In the genomic region with DNA sequence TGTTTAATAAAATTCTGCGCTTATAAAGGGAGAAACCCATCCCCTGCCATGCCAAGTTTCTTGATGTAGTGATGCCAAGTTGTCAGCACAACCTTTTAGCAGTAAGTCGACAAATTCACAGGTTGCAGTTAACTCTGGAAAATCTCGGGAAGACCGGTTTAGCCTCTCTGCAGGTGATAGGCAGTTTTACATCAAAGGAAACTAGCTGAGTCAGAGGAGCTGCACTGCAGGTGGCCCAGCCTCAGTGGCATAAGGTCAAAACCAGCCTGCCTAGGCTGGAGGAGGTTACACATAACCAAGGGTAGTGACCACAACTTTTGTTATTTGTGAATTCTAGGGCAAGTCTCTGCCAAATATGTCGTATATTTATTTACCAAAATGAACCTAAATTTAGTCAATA, we compare ENCODE assay signal across 28 mouse cellular contexts. TPM values are rescaled to one million over a fixed set of nuclear protein-coding genes. Genes with fewer than 3 reads are reported as not detected.
"Had no signal": no experiment of that assay in that cellular context is flagged by ENCODE, and none has a peak within 500 bp of the region (broad histone marks: within the 10 kb centered on the region; RNA-seq: fewer than 3 reads in every experiment).

No protein-coding gene starts in this region.

- H3K27me3 ChIP-seq: heart, embryonic 12.5 days; hindbrain, embryonic 13.5 days; hindbrain, embryonic 15.5 days; kidney, embryonic 15.5 days; limb, embryonic 13.5 days; limb, embryonic 15.5 days; liver, embryonic 12.5 days had no signal

- H3K4me1 ChIP-seq: heart, embryonic 10.5 days; heart, embryonic 12.5 days; hindbrain, embryonic 10.5 days; hindbrain, embryonic 13.5 days; hindbrain, embryonic 15.5 days; kidney, embryonic 15.5 days; limb, embryonic 13.5 days; limb, embryonic 15.5 days; liver, embryonic 12.5 days had no signal

- H3K9ac ChIP-seq: heart, embryonic 12.5 days; hindbrain, embryonic 13.5 days; hindbrain, embryonic 15.5 days; kidney, embryonic 15.5 days; limb, embryonic 13.5 days; limb, embryonic 15.5 days; liver, embryonic 12.5 days; liver, embryonic 14.5 days had no signal

- ATAC-seq: hindbrain, postnatal 0 days; intestine, embryonic 16.5 days; liver, embryonic 12.5 days had no signal

- H3K4me2 ChIP-seq: heart, embryonic 12.5 days; hindbrain, embryonic 13.5 days; hindbrain, embryonic 15.5 days; kidney, embryonic 15.5 days; limb, embryonic 13.5 days; limb, embryonic 15.5 days; liver, embryonic 12.5 days had no signal

- H3K27ac ChIP-seq: gastrocnemius, adult 2 months; heart, embryonic 10.5 days; hindbrain, embryonic 10.5 days; hindbrain, embryonic 13.5 days; hindbrain, embryonic 15.5 days; hindbrain, postnatal 0 days; kidney, embryonic 15.5 days; kidney, postnatal 0 days; limb, embryonic 13.5 days; limb, embryonic 15.5 days; liver, embryonic 12.5 days; liver, embryonic 14.5 days had no signal

- H3K9me3 ChIP-seq: heart, embryonic 10.5 days; hindbrain, embryonic 10.5 days; hindbrain, embryonic 13.5 days; hindbrain, embryonic 15.5 days; kidney, embryonic 15.5 days; limb, embryonic 13.5 days; limb, embryonic 15.5 days; liver, embryonic 12.5 days had no signal

- DNase-seq: gastrocnemius, adult 2 months; gastrocnemius, postnatal 10 days; gastrocnemius, postnatal 25 days; heart, adult 18-20 months; heart, postnatal 10 days; heart, postnatal 4 days; kidney, adult 11 months; kidney, adult 2 months; kidney, adult 9 months; kidney, postnatal 14 days; kidney, postnatal 36 days; layer of hippocampus, adult 9-11 months; layer of hippocampus, postnatal 36 days; left cerebral cortex, postnatal 4 days had no signal

- H3K36me3 ChIP-seq: heart, embryonic 10.5 days; heart, embryonic 12.5 days; hindbrain, embryonic 10.5 days; hindbrain, embryonic 13.5 days; hindbrain, embryonic 15.5 days; kidney, embryonic 15.5 days; limb, embryonic 13.5 days; limb, embryonic 15.5 days; liver, embryonic 12.5 days had no signal

- H3K4me3 ChIP-seq: gastrocnemius, adult 2 months; heart, embryonic 10.5 days; heart, embryonic 12.5 days; hindbrain, embryonic 10.5 days; hindbrain, embryonic 13.5 days; hindbrain, embryonic 15.5 days; kidney, embryonic 15.5 days; limb, embryonic 13.5 days; limb, embryonic 15.5 days; liver, embryonic 12.5 days had no signal

RNA-seq across cellular contexts. Expression of a gene that starts 24.0 kb away (rescaled TPM):
- polyA plus RNA-seq: liver, adult 2 months; liver, embryonic 14.5 days had no signal
